Mouse (Mus musculus): ENCODE measurements around the gene Prr18. TPM values are rescaled to one million over a fixed set of nuclear protein-coding genes. Genes with fewer than 3 reads are reported as not detected.

Gene Prr18
- polyA plus RNA-seq, 1 experiment = not detected

Other genes with a start within 250 kb of the Prr18 start
- gene Gm49673, start 189.7 kb upstream of the Prr18 start, polyA plus RNA-seq (2012; ENCODE audit: insufficient read depth, insufficient read length, missing spikeins) = not detected in 2 replicates
- 15.5 and 15.6 TPM in 2 replicates for gene Rnaset2a, start 189.4 kb upstream of the Prr18 start, polyA plus RNA-seq (2012; ENCODE audit: insufficient read depth, insufficient read length, missing spikeins)
- gene Fgfr1op, start 172.0 kb upstream of the Prr18 start, polyA plus RNA-seq (2012; ENCODE audit: insufficient read depth, insufficient read length, missing spikeins) = 6.0 and 13.9 TPM in 2 replicates
- gene Ccr6, start 101.4 kb upstream of the Prr18 start, polyA plus RNA-seq (2012; ENCODE audit: insufficient read depth, insufficient read length, missing spikeins) = not detected in 2 replicates
- 3,579 and 4,573 TPM in 2 replicates for gene Mpc1, start 54.6 kb upstream of the Prr18 start, polyA plus RNA-seq (2012; ENCODE audit: insufficient read depth, insufficient read length, missing spikeins)
- 34.2 and 34.6 TPM in 2 replicates for gene Sft2d1, start 26.4 kb upstream of the Prr18 start, polyA plus RNA-seq (2012; ENCODE audit: insufficient read depth, insufficient read length, missing spikeins)
- gene T2, start 18.5 kb downstream of the Prr18 start, polyA plus RNA-seq (2012; ENCODE audit: insufficient read depth, insufficient read length, missing spikeins) = not detected in 2 replicates
- not detected in 2 replicates for gene T, start 97.0 kb downstream of the Prr18 start, polyA plus RNA-seq (2012; ENCODE audit: insufficient read depth, insufficient read length, missing spikeins)
- gene Pde10a, start 187.9 kb downstream of the Prr18 start, polyA plus RNA-seq (2012; ENCODE audit: insufficient read depth, insufficient read length, missing spikeins) = 0.99 and 1.1 TPM in 2 replicates
- not detected in 2 replicates for gene Gm17087, start 229.5 kb downstream of the Prr18 start, polyA plus RNA-seq (2012; ENCODE audit: insufficient read depth, insufficient read length, missing spikeins)

Measured in brown adipose tissue, adult 24 weeks (tissue).